16 mouse cellular contexts compared by ENCODE assay signal in the genomic region with DNA sequence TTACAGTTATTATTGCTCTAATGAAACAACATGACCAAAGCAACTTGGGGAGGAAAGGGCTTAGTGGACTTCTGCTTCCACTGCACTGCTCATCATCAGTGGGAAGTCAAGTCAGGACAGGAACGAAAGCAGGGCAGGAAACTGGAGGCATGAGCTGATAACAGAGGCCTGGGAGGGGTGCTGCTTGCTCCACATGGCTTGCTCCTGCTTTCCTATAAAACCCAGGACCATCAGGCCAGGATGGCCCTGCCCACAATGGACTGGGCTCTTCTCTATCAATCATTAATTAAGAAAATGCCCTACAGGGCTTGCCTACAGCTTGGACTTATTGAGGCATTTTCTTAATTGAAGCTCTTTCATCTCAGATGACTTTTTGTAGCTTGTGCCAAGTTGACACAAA. TPM values are rescaled to one million over a fixed set of nuclear protein-coding genes. Genes with fewer than 3 reads are reported as not detected.
DNase-seq lines count a peak whose midpoint lies in the region; ATAC-seq and TF ChIP-seq lines count a peak whose summit lies in the region.
"Had no signal": no experiment of that assay in that cellular context is flagged by ENCODE, and none has a peak within 500 bp of the region (broad histone marks: within the 10 kb centered on the region; RNA-seq: fewer than 3 reads in every experiment).

No protein-coding gene starts in this region.

- no peaks in the 10 kb centered on the region for H3K9me3 ChIP-seq in liver, embryonic 15.5 days (replicated peaks)
- H3K9me3 ChIP-seq: embryonic facial prominence, embryonic 10.5 days; forebrain, embryonic 15.5 days; limb, embryonic 15.5 days; midbrain, embryonic 15.5 days had no signal

- H3K4me1 ChIP-seq in bone marrow macrophage, adult 2 months (ENCODE audit: control insufficient read depth, insufficient read depth, low read length): peaks cover 8% of the 10 kb centered on the region
- peaks cover 5% of the 10 kb centered on the region; the same call in 1 of the 2 replicates for H3K4me1 ChIP-seq in liver, embryonic 15.5 days (replicated peaks)
- H3K4me1 ChIP-seq: embryonic facial prominence, embryonic 10.5 days; forebrain, embryonic 15.5 days; limb, embryonic 15.5 days; midbrain, embryonic 15.5 days had no signal

- H3K4me3 ChIP-seq in bone marrow macrophage, adult 2 months (ENCODE audit: insufficient read depth, low read length): no peak overlapping the region
- no peak overlapping the region for H3K4me3 ChIP-seq in liver, embryonic 15.5 days (replicated peaks)
- H3K4me3 ChIP-seq: embryonic facial prominence, embryonic 10.5 days; erythroblast, embryonic 14.5 days; forebrain, embryonic 15.5 days; limb, embryonic 15.5 days; midbrain, embryonic 15.5 days had no signal

- no peak overlapping the region for H3K9ac ChIP-seq in liver, embryonic 15.5 days
- H3K9ac ChIP-seq: forebrain, embryonic 15.5 days; hindbrain, embryonic 14.5 days; limb, embryonic 15.5 days; midbrain, embryonic 15.5 days had no signal

- ATAC-seq in liver, embryonic 15.5 days (ENCODE audit: insufficient read depth): peak; percentile 38; the same call in 1 of the 2 replicates
- ATAC-seq in monocyte, adult 5-6 weeks (replicated peaks; ENCODE audit: insufficient number of reproducible peaks, low FRiP score, low TSS enrichment, poor library complexity, severe bottlenecking): no peak
- ATAC-seq: forebrain, embryonic 15.5 days; midbrain, embryonic 15.5 days had no signal

- H3K4me2 ChIP-seq in liver, embryonic 15.5 days: no peak overlapping the region
- H3K4me2 ChIP-seq: forebrain, embryonic 15.5 days; hindbrain, embryonic 14.5 days; limb, embryonic 15.5 days; midbrain, embryonic 15.5 days had no signal

- TF ChIP-seq CTCF in bone marrow macrophage, adult 2 months (IDR thresholded peaks at IDR 0.05; ENCODE audit: low read depth, low read length): no peak

- TF ChIP-seq POLR2A in bone marrow macrophage, adult 2 months (IDR thresholded peaks at IDR 0.05; ENCODE audit: borderline replicate concordance, low read depth, low read length): no peak

- DNase-seq in kidney, adult 11 months: peak; percentile 52
- DNase-seq in kidney, postnatal 10 days: peak; percentile 25
- no peak for DNase-seq in left cerebral cortex, postnatal 10 days (ENCODE audit: extremely low spot score in 1 of 2, low spot score in 2 of 2)
- DNase-seq in right cerebral cortex, adult 2 months (ENCODE audit: low spot score in 2 of 2): no peak
- DNase-seq: cerebellum, postnatal 14 days; heart, postnatal 10 days; right cerebral cortex, postnatal 14 days had no signal

- H3K36me3 ChIP-seq in liver, embryonic 15.5 days (replicated peaks): peaks cover 39% of the 10 kb centered on the region

- H3K27ac ChIP-seq in bone marrow macrophage, adult 2 months (ENCODE audit: insufficient read depth, low read depth, low read length): peak overlapping the region; percentile 10; the same call in 1 of the 2 replicates
- no peak overlapping the region for H3K27ac ChIP-seq in liver, embryonic 15.5 days (replicated peaks)
- H3K27ac ChIP-seq: embryonic facial prominence, embryonic 10.5 days; forebrain, embryonic 15.5 days; hindbrain, embryonic 14.5 days; limb, embryonic 15.5 days; midbrain, embryonic 15.5 days had no signal

- intact Hi-C loops in left cerebral cortex, postnatal 10 days (cut with DNase I): no loop called here

- H3K27me3 ChIP-seq in liver, embryonic 15.5 days: no peaks in the 10 kb centered on the region
- H3K27me3 ChIP-seq: forebrain, embryonic 15.5 days; limb, embryonic 15.5 days; midbrain, embryonic 15.5 days had no signal

- WGBS in liver, embryonic 15.5 days (ENCODE audit: insufficient replicate concordance): 13% methylated on average over 1 of the region's 1 CpGs

RNA-seq across cellular contexts. Expression of gene Scaf8, which starts 34.8 kb away (rescaled TPM):
- polyA plus RNA-seq in bone marrow macrophage, adult 2 months (2012; ENCODE audit: insufficient read depth, insufficient read length, missing spikeins): 19.4 and 22.3 TPM in 2 replicates
- polyA plus RNA-seq in liver, embryonic 15.5 days (2015; fragmentation: Nextera tagmentation; extraction: Ambion mirVana): 7.8 and 8.0 TPM in 2 replicates
- 10 to 100 TPM; 59.9 TPM for total RNA-seq in left cerebral cortex, postnatal 10 days (2021)
- total RNA-seq in monocyte, adult 5-6 weeks (2017): 49.7 to 91.4 TPM (median 50.3 TPM) in 3 replicates

Comparison
In these comparisons a context has a peak if more than half of its experiments do, and no peak if none do; other contexts are left out.
1. DNase-seq: peak in kidney, adult 11 months (single experiment) and kidney, postnatal 10 days (single experiment); none in left cerebral cortex, postnatal 10 days (0 of 2) and right cerebral cortex, adult 2 months (0 of 2).